Mouse (Mus musculus) gastrocnemius, postnatal 10 days (tissue): Measurements from ENCODE around the gene Arpc2. TPM values are rescaled to one million over a fixed set of nuclear protein-coding genes. Genes with fewer than 3 reads are reported as not detected.

Experiments
- DNase-seq: peaks from one replicate; pipeline ENCODE4 v3.0.0; 2021; ENCODE audit warnings: mixed read lengths
- microRNA-seq, 2 experiments: library from miRNA; unstranded; fragments of <30 nt; microRNA quantifications; one replicate each; pipeline ENCODE4 v1.2.0; 2021
- total RNA-seq, 2 experiments: library from RNA; stranded (reverse); gene quantifications; 2 replicates each; pipeline ENCODE4 v1.2.3; 2021

The Arpc2 gene
- total RNA-seq, 2 experiments from 2014 or later = 104 to 116 TPM

DNA sequence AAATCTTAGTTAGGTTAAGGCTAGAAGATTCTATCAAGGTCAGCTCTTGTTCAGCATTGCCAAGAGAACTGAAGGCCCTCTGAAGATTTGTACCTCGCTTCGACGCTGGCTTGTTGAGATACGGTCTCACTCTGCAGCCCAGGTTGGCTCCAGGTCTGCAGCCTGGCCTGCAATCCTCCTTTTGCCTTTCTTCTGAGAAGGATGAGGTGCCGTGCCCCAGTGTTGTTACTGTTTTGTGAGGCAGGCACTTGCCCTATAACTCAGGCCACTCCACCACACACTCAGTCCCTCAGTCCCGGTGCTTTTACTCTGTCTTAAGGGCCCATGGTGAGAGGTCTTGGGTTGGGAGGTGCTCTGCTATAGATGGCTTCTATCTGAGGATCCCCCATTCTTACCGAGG lies 66.3 kb downstream of the Arpc2 start:
- no peak for DNase-seq

DNA sequence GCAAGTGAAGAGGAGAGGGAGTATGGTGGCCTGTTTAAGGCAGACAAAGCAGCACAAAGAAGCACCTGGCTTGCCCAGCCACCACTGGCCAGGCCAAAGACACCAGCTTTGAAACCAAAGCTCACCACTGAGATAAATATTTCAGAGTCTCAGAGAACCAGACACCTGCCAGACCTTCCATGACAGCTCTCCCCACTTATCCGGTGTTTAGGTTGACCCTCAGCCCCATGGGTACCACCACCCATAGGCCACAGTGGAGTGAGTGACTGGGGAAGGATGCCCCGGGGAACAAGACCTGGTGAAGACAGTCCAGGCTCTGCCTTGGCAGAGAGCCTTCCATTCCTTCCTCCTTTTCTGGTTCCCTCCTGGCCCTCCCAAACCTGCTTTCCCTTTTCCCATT lies 67.0 kb downstream of the Arpc2 start:
- DNase-seq = no peak

DNA sequence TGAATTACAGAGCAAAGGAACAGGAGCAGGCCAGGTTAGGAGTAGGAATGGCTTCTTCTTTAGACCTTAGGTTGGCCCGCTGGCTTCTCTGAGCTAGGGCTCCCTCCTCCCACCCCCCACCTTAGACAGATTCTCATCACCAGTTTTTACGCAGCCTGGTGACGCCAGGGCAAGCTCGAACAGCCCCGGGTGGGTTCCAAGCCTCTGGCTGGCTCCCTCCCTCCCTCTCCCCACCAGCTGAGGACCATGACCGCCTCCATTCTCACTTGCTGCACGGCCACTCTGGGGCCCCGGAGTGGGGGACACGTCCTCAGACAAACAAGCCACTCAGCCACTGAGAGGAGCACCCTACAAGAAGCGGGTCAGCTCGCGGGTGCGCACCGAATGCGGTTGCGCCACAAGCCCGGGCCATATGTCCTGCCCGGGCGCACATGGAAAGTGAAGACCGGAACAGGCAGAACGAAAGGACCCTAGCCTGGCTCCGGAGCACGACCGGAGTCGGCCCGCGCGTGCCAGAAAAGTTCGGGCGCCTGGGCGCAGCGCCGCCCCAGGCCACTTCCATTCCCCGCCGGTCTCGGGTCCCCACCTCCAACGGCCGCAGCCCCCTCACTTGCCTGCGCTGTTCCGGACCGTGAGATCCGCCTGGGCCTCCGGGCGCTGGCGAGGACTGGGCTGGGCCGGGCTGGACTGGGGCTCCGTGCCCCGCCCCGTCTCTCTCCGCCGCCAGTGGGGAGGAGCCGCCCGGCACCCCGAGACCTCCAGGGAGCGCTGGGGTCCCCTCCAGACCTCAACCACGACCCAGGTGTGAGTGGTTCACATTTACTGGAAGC lies 67.8 kb downstream of the Arpc2 start:
- peak; percentile 82 for DNase-seq

DNA sequence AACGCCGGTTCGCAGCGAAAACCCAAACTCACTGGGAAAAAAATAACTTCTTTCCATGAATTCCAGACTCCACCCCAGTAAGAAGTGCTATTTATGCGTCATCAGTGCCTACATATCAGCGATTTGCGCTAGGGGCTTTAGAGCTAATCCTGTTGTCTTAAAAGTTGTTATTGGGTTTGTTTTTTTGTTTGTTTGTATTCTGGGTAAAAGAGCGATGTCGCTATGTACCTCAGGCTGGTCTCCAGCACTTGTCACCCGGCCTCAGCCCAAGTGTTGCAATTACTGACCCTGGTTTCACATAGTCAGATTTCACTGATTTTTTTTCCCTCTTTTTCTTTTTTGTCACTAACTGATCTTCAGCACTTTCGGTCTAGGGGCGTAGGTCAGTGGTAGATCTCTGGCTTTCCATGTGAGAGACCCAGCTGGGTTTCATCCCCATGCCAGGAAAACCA lies 68.5 kb downstream of the Arpc2 start:
- DNase-seq = no peak

DNA sequence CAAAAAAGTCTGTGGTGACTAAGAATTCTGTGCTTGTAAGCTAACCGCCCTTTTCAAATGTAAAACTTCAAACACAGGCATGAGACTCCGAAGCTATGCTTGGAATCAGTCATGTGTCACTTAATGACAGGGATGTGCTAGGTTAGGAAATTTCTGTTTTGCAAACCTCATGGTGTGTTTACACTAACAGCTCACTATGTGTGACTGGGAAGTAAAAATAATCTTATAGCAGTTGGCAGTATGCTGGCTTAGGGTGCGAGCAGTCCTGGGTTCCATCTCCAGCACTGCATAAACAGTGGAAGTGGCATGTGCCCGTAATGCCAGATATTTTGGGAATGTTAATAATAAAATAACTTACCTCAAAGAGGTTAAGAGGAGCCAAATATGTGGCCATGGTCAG lies 69.1 kb downstream of the Arpc2 start:
- no peak for DNase-seq

DNA sequence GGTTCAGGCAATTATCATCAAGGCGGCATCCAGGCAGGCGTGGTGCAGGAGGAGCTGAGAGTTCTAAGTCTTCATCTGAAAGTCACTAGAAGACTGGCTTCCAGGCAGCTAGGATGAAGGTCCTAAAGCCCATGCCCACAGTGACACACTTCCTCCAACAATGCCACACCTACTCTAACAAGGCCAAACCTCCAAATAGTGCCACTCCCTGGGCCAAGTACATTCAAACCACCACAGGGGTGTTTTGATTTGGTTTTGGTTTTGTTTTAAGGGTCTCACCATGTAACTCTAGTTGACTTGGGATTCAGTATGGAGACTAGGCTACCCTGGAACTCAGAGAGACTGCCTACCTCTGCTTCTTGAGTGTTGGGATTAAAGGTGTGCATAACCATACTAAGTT lies 69.6 kb downstream of the Arpc2 start, which contains the start of gene Tmbim1:
Tmbim1 (minus strand) TSS at position 101 of the 400 bp plus-strand sequence.
- no peak for DNase-seq

DNA sequence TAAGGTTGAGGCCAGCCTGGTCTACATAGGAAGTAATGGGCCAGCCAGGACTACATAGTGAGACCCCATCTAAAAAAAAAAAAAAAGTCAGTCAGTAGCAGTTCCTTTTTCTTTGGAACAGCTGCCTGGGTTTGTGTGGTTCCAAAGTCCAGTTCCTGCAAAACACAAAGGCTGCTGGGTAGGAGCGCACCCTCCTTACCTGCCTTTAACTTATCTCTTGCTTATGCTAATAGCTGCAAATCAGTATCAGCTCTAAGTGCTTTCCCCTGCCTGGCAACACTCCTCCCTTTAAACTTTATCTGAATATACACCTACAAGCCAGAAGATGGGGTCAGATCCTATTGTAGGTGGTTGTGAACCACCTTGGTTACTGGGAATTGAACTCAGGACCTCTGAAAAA lies 71.3 kb downstream of the Arpc2 start:
- DNase-seq = no peak

DNA sequence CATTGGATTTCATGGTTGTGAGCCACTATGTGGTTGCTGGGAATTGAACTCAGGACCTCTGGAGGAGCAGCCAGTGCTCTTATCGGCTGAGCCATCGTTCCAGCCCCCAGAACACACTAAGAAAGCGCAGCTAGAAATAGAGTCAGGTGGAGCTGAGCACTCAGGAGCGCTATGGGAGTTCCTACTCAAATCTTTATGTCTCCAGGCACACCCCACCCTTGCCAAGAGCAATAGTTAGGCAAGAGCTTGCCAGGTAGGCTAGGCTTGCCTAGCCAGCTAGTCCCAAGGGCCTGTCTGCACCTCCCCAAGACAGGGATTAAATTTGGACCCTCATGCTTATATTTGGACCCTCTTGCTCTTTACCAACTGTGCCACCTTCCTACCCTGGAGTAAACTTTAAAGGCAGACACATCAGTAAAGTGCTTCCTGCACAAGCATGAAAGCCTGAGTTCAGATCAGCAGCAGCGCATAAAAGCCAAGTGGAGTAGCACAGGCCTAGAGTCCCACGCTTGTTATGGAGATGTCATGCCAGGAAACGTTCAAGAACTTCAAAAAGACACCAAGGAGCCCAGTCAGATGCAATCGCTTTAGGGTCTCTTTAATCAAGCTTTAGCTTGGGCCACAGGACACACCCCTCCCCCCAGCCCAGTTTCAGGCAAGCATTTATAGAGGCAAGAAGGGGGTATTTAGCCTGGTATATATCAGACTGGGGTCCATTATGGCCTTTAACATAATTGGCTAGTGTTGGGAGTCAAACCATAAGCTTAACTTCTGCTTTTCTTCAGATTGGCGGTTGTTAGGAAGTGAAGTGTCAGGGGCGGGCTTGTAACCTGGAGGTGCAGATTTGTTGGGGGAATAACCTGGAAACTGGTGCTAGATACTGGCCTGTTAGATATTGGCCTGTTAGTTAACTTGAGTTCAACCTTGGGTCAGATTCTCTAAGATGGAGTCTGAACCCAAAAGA lies 72.4 kb downstream of the Arpc2 start:
- no peak for DNase-seq

DNA sequence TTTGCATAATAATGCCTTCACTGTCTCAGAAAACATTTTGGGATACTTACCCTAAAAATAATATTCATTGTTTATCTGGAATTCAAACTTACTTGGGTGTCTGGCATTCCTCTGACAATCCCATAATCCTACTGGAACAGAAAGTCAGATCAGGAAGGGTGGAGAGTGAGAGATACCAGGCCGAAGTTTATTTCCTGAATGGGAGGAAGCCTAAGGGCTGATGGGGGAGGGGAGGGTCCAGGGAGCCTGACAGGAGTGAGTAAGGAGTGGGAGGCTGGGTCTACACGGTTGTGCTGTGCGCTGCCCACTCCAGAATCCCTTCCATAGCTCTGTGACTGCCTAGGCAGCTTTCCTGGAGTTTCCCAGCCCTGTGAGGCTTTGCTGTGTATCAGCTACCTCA lies 73.9 kb downstream of the Arpc2 start:
- no peak for DNase-seq

DNA sequence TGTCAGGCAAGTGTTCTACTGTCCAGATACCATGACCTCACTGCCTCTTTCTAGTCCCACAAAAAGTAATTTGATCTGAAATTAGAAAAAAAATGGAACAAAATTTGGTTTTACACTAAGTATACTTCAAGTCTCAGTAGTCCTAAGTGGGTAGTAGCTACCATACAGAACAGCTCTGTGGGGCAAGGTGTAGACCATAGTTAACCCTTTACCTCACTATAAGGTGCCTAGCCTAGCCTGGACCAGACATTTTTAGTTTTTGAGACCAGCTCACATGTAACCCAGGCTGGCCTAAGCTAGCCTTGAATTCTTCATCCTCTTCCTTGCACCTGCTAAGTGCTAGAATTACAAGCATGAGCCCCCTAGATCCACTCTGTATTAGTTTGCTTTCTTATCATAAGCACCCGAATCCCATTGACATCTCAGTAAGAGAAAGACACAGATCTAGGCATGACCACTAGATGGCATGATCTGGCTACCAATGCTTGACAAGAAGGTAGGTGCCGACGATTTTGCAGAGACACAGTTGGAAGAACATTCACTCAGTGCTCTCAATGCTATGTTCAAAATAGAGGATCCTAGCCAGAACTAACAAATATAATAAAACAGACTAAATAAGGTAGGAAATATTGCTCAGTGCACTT lies 77.3 kb downstream of the Arpc2 start:
- no peak for DNase-seq

DNA sequence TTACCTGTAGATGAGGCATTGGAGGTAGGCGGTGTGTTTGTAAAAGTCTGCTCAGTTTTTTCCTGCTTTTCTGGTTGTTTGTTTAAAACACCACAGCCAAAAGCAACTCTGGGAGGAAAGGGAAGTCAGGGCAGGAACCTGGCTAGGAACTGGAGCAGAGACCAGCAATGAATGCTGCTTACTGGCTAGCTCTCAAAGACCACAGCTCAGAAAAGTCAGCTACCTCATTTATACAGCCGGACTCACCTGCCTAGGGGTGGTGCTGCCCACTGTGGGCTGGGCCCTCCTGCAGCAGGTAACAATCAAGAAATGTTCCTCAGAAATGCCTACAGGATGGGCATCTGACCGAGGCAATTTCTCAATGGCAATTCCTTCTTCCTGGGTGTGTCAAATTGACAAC lies 78.9 kb downstream of the Arpc2 start:
- DNase-seq = no peak

DNA sequence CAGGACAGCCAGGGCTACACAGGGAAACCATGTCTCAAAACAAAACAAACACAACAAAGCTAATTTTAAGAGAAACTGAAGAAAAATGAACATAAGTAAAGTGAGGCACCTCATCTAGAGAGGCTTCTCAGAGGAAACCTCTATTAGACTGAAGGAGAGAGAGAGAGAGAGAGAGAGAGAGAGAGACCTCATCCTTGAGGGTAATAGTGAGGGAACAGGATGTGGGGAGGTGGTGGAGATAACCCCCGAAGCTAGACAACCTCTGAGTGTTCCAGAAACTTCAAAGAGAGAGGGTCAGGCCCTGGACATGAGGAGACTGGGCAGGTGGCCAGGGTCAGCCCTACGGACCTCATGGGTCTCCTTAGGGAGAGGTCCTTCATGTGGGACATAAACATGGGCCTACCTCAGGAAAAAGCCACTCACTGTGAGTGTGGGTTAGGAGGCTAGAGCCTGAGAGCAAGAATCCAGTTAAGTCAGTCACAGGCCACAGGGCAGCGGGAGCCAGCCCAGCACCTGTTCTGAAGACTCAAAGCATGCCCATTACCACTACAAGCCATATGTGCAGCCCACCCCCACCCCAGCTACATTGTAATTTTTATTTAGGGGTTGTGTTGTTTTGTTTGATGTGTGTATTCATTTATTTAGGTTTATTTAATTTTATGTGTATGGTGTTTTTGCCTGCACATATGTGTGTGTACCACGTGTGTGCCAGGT lies 80.4 kb downstream of the Arpc2 start:
- no peak for DNase-seq

Small RNA genes lying within 50 kb of the gene (microRNA-seq; reads per million reads assigned to microRNA genes)
- gene Mir1928 = 0 reads per million in 2 experiments

Other genes with a start within 250 kb of the Arpc2 start
- 100 to 1,000 TPM; 193 to 196 TPM for gene Tns1, start 111.6 kb upstream of the Arpc2 start, total RNA-seq
- 1 to 10 TPM in 1 of 2 experiments, under 1 TPM in 1; 0.12 to 1.2 TPM for gene Rufy4, start 110.5 kb upstream of the Arpc2 start, total RNA-seq
- under 1 TPM in 1 of 2 experiments, not detected in 1; 0.18 TPM for gene Cxcr2, start 82.1 kb upstream of the Arpc2 start, total RNA-seq
- not detected for gene Cxcr1, start 41.5 kb upstream of the Arpc2 start, total RNA-seq
- gene Gpbar1, start 42.5 kb downstream of the Arpc2 start, total RNA-seq = under 1 TPM in 1 of 2 experiments, not detected in 1; 0.25 TPM
- 10 to 100 TPM; 90.7 to 94.4 TPM for gene Aamp, start 48.7 kb downstream of the Arpc2 start, total RNA-seq
- gene Pnkd, start 48.8 kb downstream of the Arpc2 start, total RNA-seq = 10 to 100 TPM; 69.7 to 70.5 TPM
- 10 to 100 TPM; 43.5 to 50.3 TPM for gene Tmbim1, start 69.5 kb downstream of the Arpc2 start, total RNA-seq
- under 1 TPM; 0.16 to 0.36 TPM for gene Catip, start 126.0 kb downstream of the Arpc2 start, total RNA-seq
- 1 to 10 TPM; 2.5 to 5.2 TPM for gene Slc11a1, start 139.1 kb downstream of the Arpc2 start, total RNA-seq
- gene Ctdsp1, start 155.4 kb downstream of the Arpc2 start, total RNA-seq = 100 to 1,000 TPM in 1 of 2 experiments, 10 to 100 TPM in 1; 99.4 to 103 TPM
- gene Vil1, start 173.3 kb downstream of the Arpc2 start, total RNA-seq = under 1 TPM; 0.09 to 0.16 TPM